Mouse (Mus musculus) ovary, postnatal 14 days (tissue): ENCODE data around the gene Cdk14.

Source experiments
- DNase-seq: peaks from one replicate; pipeline ENCODE4 v3.0.0; 2022; ENCODE audit warnings: low spot score

Cdk14 gene

DNA sequence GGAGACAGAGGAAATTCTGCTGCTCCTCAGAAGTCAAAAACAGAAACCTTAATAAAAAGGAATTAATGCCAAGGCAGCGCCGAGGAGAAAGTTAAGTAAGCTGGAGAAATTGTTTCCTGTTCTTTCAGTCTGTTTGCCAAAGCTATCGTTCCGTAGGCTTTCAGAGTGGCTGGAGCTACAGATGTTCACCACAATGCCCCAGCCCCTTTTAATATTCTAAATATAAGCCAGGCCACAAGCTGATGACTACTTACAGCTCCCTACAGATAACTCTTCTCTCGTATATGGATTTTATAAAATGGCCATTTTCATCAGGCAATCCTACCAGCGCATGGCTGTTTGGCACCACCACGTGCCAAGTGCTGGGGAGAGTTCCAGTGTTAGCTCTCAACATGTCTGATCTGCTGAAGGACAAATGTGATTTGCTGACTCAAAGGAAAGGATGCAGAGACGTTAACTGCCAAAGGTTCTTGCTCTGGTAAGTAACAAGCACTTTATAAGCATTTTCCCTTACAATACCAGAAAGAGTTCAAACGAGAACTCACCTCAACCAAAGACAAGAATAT is 106.8 kb downstream of the Cdk14 start:
- DNase-seq = no peak

DNA sequence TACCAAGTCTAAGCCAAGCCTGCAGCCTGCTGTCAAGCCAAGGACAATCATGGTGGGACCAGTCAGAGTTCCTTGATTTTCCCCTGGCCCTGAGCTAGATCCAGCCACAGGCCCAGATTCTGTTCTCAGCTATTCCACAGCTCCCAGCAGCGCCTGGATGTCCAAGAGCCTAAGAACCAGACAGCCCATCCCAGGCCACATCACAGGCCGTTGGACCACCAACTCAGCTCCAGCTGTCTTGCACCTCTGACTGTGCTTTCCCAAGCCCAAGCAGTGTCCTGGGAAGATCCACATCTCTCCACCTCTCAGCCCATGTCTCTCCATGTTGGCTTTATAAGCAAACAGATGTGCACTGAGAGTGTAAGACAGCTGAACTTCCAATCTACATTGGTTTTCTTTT is 114.8 kb downstream of the Cdk14 start:
- no peak for DNase-seq

DNA sequence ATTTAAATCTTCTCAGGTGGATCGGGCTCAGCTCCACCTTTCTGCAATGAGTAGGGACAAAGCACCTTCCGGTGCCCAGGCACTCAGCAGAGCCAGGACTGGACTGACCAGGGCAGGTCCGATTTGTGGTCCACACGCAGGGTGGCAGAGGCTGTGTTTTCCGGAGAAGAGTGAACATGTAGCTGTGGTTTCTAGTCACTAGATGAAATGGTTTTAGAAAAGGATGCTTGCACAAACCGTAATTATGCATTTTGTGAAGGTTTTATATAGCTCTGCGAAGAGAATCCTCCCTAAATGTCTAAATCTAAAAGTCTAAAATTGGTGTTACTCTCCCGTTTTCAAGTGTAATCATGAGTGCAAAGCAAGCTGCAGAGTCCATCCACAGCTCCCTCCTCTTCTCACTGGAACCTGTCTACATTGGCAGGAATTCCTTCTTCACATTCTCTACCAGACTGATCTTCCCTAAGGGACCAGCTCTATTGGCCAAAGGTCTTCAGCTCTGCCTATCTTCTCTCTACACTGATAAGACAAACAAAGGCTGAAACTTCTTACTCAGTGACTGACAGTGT is 116.9 kb downstream of the Cdk14 start:
- no peak for DNase-seq

GRCm38 (mm10) chr5:5301571-5302079 is 118.5 kb downstream of the Cdk14 start:
- no peak for DNase-seq

DNA sequence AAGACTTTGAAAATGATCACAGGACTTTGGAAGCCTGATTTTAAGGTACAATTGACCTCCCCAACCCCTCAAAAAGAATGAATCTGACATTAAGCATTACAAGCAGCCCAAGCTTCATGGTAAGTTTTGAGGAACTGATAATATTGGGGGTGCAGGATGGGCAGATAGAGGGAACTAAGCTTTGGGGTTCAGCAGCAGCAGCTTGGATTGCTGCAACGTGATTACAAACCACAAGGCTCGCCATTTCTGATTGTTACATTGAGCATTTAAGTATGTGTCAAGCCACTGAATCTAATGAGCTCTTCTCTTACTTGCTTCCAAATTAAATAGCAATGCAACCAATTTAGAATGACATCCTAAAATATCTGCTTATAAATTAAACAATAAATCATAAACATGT is 119.1 kb downstream of the Cdk14 start:
- DNase-seq = no peak

DNA sequence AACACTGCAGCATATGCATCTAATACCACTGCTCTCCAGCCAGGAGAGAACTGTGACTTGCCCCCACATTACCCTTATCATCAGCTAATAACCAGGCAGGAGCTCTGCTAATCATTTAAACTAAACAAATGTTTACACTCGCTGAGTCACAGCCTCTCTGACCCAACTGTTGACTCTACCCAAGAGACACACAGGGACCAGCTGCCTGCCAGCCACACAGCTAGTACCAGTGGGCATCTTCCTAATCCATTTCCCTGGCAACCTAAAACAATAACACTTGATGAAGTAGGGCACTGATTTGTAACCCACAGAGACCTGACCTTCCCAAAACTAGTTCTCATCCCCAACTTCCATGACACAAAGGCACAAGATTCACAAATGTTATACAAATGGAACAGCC is 119.8 kb downstream of the Cdk14 start:
- DNase-seq = no peak

DNA sequence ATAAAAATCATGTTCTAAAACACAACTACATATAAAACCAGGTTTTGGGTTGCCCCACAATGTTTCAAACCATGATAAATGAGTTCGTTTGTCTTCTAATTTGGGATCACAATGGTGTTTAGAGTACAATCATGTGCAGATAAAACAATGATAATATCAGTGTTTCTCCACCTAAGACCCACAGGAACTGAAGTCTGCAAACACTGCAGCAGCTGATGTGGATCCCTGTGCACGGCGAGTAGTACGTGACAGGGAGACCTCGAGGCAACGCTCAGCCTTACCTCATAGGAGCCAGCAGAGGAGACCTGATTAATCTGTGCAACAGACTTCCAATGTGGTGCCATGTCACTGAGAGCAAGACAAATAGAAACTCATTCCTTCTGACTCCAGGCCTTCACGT is 122.9 kb downstream of the Cdk14 start:
- no peak for DNase-seq

GRCm38 (mm10) chr5:5296773-5297172 is 123.3 kb downstream of the Cdk14 start:
- DNase-seq = no peak

GRCm38 (mm10) chr5:5292830-5293542 is 127.1 kb downstream of the Cdk14 start:
- DNase-seq = no peak

- no peak for DNase-seq
These were observed 128.7 kb downstream of the Cdk14 start for GRCm38 (mm10) chr5:5291321-5291991.

- DNase-seq = no peak
These were observed 129.4 kb downstream of the Cdk14 start for GRCm38 (mm10) chr5:5290714-5291113.

GRCm38 (mm10) chr5:5285876-5286275 is 134.2 kb downstream of the Cdk14 start:
- no peak for DNase-seq

GRCm38 (mm10) chr5:5284531-5284930 is 135.6 kb downstream of the Cdk14 start:
- no peak for DNase-seq

DNA sequence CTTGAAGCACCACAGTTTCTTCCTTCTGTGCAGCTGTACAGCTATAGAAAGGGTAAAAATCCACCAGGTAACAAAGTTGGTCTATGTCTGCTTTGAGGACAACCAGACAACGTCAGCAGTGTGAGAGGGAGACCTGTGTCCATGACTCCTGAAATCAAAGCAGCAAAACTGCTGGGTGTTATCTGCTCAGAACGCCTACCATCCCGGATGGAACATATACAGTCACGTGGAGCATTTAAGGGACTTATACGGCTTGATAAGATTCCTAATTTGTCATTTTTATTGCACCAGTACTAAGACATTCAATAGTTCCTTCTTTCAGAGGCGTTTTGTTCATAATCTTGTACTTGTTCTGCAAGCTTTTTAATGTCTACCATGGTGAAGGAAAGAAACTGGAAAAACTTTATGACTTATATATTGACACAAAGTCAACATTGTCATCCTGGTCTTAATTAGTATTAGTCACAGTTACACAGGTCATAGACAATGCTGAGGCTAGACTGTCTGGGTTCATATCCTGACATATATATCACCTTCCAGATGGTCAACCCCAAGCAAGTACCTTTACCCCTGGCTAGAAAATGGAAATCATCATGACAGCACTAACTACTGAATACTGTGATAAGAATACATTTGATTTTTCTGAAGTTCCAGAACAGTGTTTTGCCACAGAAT is 136.2 kb downstream of the Cdk14 start:
- no peak for DNase-seq

DNA sequence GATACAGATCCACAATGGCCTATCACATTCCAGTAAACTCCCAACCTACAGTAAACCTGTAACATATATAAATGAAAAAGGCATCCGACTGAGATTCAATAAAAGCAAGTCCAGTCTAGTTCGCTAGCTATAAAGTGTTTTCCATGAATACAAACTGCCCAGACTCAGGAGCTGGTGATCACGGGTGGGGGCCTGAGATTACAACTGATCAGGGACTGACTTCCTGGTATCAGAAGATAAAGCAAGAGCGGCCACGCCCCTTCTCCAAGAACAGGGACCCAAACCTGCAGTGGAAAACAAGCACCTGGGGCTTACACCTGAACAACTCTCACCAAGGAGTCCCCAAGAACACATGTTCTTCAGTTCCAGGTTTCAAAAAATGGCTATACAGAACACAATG is 137.7 kb downstream of the Cdk14 start:
- DNase-seq = no peak

- DNase-seq = no peak
These were observed 144.8 kb downstream of the Cdk14 start for GRCm38 (mm10) chr5:5275321-5275720.

DNA sequence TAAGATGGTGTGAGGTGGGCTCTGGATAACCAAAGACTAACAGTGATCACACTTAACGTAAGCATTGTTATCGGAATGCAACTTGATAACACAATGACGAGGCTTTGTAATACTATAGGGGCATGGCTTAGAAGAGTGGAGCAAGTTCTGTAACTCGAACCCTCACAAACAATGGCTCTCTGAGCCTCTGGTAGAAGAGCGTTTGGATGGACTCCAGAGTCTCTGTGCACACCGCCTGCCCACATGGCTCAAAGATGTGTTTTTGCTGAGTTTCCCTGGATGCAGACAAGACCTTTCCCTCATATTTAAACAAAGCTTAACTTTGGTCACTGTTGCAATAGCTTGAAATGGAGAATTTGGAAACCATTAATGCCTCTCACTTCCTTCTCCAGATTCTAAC is 145.8 kb downstream of the Cdk14 start:
- no peak for DNase-seq

DNA sequence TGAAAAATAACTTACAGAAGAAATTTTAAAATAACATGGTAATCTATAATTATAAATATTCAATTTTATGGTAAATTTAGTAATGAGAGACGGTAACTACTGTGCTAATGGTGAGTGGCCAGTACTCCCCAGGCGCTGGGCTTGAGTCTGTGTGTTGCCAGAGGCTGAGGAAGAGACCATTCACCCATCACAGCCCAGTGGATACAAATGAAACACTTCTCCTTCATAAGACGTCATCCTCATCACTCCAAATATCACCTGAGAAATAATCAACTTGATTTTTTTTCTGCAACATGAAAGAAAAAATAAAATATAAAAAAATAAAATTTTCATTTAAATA is 153.4 kb downstream of the Cdk14 start:
- no peak for DNase-seq

DNA sequence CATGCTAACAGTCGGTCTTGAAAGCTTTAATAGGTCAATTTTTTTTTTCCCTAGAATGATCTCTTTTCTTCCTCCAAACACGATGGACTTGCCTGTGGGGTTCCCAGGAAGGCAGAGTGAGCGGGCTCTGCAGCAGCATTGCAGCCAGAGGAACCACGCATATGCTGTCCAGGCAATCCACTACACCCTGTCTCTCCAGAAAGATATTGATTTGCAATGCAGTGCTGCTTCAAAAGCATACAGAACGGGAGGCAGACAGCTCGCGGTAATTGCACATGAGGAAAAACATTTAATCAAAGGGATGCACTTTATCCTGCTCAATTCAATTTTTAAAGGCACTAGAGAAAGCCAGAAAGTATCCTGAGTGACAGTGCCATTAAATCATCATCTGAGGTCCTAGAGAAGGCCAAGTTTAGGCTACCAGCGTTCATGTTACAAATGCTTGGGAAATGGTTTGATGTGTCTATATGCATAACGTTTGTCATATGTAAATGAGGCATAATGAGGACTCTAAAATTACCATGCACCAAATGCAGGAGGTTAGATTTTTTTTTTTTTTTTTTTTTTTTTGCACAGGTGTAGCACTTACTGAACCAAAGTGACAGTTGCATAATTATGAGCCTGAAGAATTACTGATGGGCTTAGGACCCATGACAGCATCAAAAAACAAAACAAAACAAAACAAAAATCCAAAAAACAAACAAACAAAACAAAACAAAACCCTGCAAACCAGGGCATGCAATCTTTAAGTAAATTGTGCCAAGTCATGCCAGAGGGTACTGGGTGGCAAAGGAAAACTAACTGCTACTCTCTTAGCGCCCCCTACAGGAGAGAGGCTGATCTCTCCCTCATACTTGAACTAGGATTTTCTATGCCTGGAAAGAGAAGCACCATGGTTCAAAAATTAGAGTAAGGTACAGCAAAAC is 154.0 kb downstream of the Cdk14 start:
- peak; percentile 44 for DNase-seq

GRCm38 (mm10) chr5:5265401-5265841 is 154.7 kb downstream of the Cdk14 start:
- no peak for DNase-seq

DNA sequence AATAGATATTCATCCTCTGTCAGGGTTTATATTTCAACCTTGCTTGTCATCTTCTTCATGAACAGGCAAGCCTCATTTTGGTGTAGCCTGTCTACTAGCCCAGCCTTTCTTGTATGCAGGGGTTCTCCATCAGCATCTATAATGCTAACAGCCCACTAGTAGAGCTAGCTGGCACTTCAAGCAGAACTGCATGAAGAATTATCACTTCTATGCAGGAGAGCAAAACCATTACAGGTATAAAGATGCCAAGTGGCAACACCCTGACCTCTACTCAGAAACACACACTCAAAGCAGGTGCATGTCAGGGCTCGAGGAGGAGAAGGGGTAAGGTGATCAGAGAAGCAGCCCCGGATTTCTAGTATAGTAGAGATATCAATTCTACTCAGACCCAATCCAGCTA is 155.4 kb downstream of the Cdk14 start:
- no peak for DNase-seq
